Mouse (Mus musculus) layer of hippocampus, postnatal 25 days (tissue): ENCODE data around the gene Ksr2. TPM values are rescaled to one million over a fixed set of nuclear protein-coding genes. Genes with fewer than 3 reads are reported as not detected.

Source experiments
- DNase-seq, 2 experiments: peaks; one replicate each; pipeline ENCODE4 v3.0.0; 2022; ENCODE audit warnings: mixed read lengths in 2 of 2, low spot score in 1 of 2; ENCODE audit errors: extremely low spot score in 1 of 2
- total RNA-seq, 2 experiments: library from RNA; stranded (reverse); gene quantifications; 2 replicates each; pipeline ENCODE4 v1.2.3; 2021

Gene Ksr2
- total RNA-seq, 2 experiments from 2014 or later, result 29.0 to 43.1 TPM

DNA sequence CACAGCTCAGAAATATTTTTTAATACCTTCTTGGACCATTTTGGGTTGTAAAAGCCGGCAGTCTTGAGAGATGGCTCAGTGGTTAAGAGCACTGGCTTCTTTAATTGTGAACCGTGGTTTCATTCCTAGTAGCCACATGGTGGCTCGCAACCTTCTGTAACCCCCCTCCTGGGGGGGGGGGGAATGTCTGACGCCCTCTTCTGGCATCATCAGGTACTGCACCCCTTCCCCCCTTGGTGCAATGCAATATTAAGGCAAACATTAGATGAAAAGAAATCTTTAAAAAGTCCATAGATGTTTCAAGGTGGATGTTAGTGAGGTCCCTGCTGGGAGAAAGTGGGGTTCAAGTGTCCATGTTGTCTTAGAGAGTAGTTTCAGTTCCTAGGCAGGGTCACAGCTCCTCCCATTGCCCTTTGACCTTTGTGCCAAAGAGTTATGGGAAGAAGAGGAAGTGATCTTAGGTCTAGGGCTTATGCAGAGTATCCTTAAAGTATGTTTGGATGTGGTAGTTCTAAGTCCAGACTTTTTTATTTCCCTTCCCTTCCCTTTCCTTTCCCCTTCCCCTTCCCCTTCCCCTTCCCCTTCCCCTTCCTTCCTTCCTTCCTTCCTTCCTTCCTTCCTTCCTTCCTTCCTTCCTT, 106.2 kb downstream of the Ksr2 start:
- no peak for DNase-seq

DNA sequence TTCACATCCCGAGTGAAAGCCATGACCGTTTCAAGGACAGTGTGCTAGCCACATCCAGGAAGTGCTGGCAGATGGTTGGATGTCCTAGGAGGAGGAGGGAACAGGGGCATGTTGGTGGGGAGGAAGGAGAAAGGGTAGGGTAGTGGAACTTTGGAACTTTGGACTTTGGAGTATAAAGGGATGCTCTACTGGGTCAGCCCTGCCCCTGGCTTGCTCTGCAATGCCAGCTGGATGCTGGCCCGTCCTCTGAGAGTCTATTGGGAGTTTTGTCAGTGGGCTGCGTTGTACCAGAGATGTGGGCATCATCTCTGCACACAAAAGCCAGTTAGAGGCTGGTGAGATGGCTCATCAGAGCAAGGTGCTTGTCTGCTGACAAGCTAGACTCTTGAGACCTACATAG, 107.4 kb downstream of the Ksr2 start:
- DNase-seq, result no peak

DNA sequence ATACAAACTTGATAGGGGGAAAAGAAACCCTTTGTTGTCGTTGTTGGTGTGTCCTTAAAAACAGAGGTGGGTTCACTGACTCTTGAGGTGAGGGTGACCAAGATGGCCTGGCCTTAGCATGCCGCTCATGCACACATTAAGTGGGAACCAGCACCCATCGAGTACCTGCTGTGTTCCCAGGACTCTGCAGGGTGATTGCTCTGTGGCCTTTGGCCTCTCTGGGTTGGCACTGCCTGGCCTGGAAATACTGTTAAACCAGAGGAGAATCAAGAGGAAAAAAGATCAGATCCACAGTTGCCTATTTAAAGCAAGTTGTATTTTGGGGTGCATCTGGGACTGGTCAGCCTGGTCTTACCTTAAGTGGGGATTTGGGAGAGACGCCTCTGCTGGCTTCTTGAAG, 107.9 kb downstream of the Ksr2 start:
- DNase-seq, result no peak

GRCm38 (mm10) chr5:117522471-117522870, 108.7 kb downstream of the Ksr2 start:
- DNase-seq, result no peak

DNA sequence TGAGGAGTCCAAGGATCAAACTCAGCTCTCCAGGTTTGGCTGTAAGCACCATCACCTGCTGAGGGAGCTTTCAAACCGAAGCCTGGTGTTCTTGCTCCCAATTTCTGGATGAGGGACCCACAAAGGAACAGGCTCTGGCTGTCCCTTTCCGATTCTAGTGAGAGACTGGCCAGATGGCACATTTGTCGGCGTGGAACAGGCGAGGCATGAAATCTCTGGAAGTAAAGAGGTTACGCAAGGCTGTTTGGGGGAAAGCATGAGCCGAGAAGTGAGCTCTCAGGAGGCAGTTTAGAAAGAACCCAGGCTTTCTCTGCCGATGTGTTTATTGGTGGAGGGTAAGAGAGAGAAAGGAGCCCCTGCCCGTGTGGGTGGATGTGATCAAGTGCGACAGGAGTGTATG, 109.2 kb downstream of the Ksr2 start:
- no peak for DNase-seq

GRCm38 (mm10) chr5:117530991-117531390, 117.2 kb downstream of the Ksr2 start:
- DNase-seq, result no peak

DNA sequence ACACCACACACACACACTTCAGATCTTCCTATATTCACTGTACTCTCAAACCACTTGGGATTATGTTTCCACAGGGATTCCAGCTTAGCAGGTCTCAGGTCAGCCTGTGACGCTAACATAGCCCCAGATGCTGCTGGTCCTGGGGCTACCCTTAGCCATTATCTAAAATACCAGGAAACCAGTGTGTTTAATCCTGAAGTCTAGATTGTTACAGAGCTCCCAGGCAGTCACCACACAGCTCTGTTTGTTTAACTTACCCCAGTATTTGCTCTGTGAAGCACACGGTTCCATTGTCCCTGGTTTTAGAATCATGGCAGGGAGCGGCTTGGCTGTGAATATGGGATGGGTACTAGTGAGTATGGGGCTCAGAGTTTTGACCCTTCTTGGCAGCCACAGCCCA, 125.4 kb downstream of the Ksr2 start:
- no peak for DNase-seq

DNA sequence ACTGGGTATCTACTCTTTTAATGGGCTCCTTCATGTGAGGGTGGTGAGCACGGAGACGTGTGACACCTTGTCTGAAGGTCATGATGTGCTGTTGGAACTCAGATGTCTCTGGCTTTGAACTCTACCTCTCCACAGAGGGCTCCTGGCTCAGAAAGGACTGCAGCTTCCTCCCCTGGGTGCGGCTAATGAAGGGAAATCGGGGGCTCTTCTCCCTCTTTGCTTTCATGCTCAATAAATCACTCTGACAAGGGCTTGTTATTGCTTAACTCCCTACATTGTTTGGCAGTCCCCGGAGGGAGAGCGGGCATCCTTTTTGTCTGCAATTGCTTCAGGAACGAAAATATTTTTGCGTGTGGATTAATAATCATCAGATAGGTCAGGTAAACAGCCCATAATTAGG, 127.9 kb downstream of the Ksr2 start:
- no peak for DNase-seq

- DNase-seq, result no peak
Measured at GRCm38 (mm10) chr5:117546694-117547268, 133.0 kb downstream of the Ksr2 start.

DNA sequence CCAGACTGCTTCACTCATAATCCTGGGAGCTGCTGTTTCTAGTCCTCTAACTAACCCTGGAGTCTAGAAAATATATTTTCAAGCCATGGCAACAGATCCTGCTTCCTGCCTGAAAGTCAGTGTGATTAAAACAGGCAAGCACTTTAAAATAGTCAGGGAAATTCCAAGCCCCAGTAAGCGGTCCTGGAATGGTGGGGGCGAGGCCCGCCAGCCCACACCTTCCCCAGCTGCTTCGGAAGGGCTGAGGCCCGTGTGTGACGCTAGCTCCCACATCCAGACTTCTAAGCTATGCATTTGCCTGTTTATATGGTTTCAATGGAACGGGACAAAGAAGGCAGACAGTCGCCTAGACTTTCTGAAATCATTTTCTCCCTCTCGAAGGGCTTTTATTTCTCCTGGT, 137.2 kb downstream of the Ksr2 start:
- DNase-seq, result no peak

- no peak for DNase-seq
Measured at GRCm38 (mm10) chr5:117552096-117552495, 138.3 kb downstream of the Ksr2 start.

DNA sequence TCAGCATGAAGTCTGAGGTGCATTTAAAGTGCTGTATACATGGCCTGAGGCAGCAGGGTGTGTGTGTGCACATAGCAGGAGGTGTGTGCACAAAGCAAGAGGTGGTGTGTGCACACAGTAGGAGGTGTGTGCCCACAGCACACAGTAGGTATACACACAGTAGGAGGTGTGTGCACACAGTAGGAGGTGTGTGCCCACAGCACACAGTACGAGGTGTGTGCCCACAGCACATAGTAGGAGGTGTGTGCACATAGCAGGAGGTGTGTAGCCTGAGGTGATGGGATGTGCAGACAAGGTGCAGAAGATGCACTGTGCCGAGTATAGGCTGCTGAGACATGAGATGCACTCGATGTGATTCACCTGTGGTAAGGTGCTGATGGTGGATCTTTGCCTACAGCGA, 140.7 kb downstream of the Ksr2 start:
- no peak for DNase-seq

DNA sequence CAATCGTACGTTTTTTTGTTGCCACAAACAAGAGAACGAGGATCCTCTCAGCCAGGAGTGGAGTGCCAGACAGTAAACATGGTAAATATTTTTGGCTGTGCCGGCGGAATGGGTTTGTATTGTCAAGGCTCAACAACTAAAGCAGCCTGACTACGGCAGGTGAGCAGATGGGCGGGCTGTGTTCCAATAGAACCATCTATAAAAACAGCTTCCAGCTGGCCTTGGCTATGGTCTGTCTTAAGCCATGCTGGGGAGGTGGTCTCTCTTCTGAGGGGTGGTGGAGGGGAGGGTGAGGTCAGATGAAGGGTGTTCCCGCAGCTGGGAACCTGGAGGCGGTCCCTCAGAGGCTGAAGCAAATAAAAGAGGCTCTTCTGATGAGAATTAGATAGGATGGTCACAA, 142.8 kb downstream of the Ksr2 start:
- no peak for DNase-seq

- no peak for DNase-seq
Measured at GRCm38 (mm10) chr5:117561080-117561479, 147.3 kb downstream of the Ksr2 start.

DNA sequence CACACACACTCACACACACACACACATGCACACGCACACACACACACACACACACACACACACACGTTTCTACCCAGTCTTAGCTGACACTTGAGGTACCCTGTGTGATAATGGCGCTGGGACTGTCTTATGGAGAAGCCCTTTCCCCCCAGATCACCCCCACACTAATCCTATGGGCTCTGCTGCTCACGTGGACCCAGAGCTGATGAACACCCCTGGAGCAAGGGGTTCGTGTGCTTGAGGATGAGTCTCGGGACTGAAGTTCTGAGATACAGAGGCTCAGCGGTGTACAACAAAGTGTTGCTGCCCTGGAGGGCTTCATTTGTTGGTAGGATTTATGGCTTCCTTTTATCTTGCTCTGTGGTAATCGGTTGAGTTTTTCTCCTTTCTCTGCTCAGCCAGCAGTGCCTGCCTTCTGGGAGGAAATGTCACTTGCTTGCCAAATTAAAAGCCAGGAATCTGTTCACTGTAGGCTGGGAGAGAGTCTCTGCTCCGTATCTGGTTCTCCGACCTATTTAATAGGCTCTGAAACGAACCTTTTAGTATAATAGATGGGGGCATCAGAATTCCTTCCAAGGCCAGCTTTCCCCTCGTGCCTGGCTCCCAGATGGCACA, 152.4 kb downstream of the Ksr2 start:
- DNase-seq, result no peak

DNA sequence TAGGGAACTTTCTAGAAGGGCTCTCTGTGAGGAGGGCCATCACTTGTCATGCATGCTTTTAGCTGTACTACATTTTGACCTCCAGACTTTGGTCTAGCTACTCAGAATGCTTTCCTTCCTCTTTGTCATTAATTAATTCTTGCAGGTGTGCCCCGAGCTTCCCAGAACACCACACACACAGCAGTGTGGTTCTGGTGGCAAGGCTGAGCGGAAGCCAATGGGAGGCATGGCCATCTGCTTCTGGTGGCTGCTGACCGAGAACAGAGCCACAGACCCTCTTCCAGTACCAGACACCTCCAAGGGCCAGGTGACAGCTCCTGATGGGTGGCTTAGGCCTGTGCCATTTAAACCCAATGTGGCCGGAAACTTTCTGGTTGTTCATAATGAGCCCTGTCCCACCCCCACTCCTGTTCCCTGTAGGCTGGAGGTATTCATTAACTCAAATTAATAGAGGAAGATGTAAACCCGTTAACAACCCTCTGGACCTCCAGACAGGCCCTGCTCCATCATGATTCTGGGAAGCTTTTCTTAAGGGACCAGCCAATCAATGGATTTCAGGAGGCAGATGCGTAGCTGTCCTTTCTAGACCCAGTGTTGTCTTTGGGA, 155.5 kb downstream of the Ksr2 start:
- no peak for DNase-seq

GRCm38 (mm10) chr5:117572428-117572827, 158.6 kb downstream of the Ksr2 start:
- no peak for DNase-seq

- DNase-seq, result no peak
Measured at GRCm38 (mm10) chr5:117574894-117575293, 161.1 kb downstream of the Ksr2 start.

DNA sequence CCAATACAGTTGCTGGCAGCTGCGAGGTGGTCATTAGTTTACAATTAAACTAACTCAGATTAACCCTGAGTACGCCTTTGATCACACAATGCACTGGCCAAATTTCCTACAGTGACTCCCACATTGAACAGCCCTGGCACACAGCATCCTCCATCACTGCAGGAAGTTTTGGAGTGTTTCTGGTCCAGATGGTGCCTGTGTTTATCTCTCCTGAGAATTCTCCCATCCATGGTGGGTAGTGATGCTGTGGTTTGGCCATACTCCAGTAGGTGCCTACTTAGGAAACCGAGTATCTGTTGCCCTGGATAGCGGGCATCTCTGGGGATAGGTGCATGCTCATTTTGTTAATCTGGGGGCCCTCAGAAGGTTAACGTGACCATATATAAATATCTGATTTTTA, 163.8 kb downstream of the Ksr2 start:
- no peak for DNase-seq

- DNase-seq, result no peak
Measured at GRCm38 (mm10) chr5:117581711-117582110, 167.9 kb downstream of the Ksr2 start.

DNA sequence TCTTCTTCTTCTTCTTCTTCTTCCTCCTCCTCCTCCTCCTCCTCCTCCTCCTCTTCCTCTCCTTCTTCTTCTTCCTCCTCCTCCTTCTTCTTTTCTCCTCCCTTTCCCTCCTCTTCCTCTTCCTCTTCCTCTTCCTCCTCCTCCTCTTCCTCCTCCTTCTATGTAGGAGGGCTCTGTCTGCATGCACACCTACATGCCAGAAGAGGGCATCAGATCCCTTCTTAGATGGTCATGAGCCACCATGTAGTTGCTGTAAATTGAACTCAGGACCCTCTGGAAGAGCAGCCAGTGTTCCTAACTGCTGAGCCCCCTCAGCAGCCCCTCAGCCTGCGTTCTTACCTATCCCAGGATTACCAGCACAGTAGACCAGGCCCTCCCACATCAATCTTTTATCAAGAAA, 170.6 kb downstream of the Ksr2 start:
- no peak for DNase-seq

DNA sequence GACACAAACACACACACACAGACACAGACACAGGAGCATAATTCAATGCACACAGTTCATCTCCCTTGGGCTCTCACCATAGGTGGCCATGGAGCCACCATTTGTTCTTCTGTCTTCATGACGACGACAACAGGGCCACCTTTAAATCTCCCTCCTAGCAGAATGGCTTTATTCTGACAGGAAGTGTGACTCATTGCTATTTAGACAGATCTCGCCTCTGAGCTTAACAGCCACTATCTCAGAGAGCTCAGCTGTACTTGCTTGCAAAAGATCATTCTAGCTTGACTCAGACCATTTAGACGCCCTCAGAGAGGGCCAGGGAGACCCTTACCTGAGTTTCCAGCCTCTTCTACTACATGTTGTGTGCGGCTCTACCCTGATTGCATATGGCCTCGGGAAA, 175.5 kb downstream of the Ksr2 start:
- no peak for DNase-seq
